Mouse (Mus musculus): ENCODE data around the gene 4930503B20Rik. TPM values are rescaled to one million over a fixed set of nuclear protein-coding genes. Genes with fewer than 3 reads are reported as not detected.

The 4930503B20Rik gene
- polyA plus RNA-seq, 1 experiment from 2014 or later, result not detected

Other genes starting within 250 kb of the 4930503B20Rik start
- 25.4 and 25.6 TPM in 2 replicates for gene Ssx2ip, start 246.7 kb downstream of the 4930503B20Rik start, polyA plus RNA-seq (2015; fragmentation: Nextera tagmentation; extraction: Ambion mirVana)
- gene Ctbs, start 201.5 kb downstream of the 4930503B20Rik start, polyA plus RNA-seq (2015; fragmentation: Nextera tagmentation; extraction: Ambion mirVana), result 10.1 and 10.4 TPM in 2 replicates
- 4.2 and 4.7 TPM in 2 replicates for gene Spata1, start 151.6 kb downstream of the 4930503B20Rik start, polyA plus RNA-seq (2015; fragmentation: Nextera tagmentation; extraction: Ambion mirVana)
- gene Gng5, start 151.5 kb downstream of the 4930503B20Rik start, polyA plus RNA-seq (2015; fragmentation: Nextera tagmentation; extraction: Ambion mirVana), result 729 and 820 TPM in 2 replicates
- gene Rpf1, start 129.9 kb downstream of the 4930503B20Rik start, polyA plus RNA-seq (2015; fragmentation: Nextera tagmentation; extraction: Ambion mirVana), result 43.2 and 44.9 TPM in 2 replicates
- gene Uox, start 80.9 kb downstream of the 4930503B20Rik start, polyA plus RNA-seq (2015; fragmentation: Nextera tagmentation; extraction: Ambion mirVana), result 1.0 and 1.2 TPM in 2 replicates
- 0.14 and 0.15 TPM in 2 replicates for gene Dnase2b, start 35.7 kb downstream of the 4930503B20Rik start, polyA plus RNA-seq (2015; fragmentation: Nextera tagmentation; extraction: Ambion mirVana)
- gene Samd13, start 34.3 kb upstream of the 4930503B20Rik start, polyA plus RNA-seq (2015; fragmentation: Nextera tagmentation; extraction: Ambion mirVana), result 1.2 and 1.7 TPM in 2 replicates
- 60.3 and 60.7 TPM in 2 replicates for gene Prkacb, start 161.7 kb upstream of the 4930503B20Rik start, polyA plus RNA-seq (2015; fragmentation: Nextera tagmentation; extraction: Ambion mirVana)
- gene Ttll7, start 201.1 kb upstream of the 4930503B20Rik start, polyA plus RNA-seq (2015; fragmentation: Nextera tagmentation; extraction: Ambion mirVana), result 1.7 and 1.9 TPM in 2 replicates

Data from limb, embryonic 15.5 days (tissue).